Mouse (Mus musculus): ENCODE results near the gene Uncx. TPM values are rescaled to one million over a fixed set of nuclear protein-coding genes. Genes with fewer than 3 reads are reported as not detected.

Uncx gene
- polyA plus RNA-seq, 1 experiment from 2014 or later = not detected

GRCm38 (mm10) chr5:139592850-139593249, 49.6 kb downstream of the Uncx start:
- H3K4me1 ChIP-seq (replicated peaks; ENCODE audit: control insufficient read depth, insufficient read depth, low read length) = no peaks in the 10 kb centered on the region
- H3K27ac ChIP-seq (ENCODE audit: low read depth, low read length) = no peak overlapping the region
- peak; percentile 16; the same call in 1 of the 2 replicates for ATAC-seq
- no peak overlapping the region for H3K4me2 ChIP-seq (replicated peaks; ENCODE audit: low read depth)
- no peak for TF ChIP-seq CTCF (IDR thresholded peaks at IDR 0.05; ENCODE audit: low read depth)
- no peak overlapping the region for H3K9ac ChIP-seq (ENCODE audit: low read depth, low read length)
- H3K4me3 ChIP-seq (ENCODE audit: low read depth, low read length) = no peak overlapping the region
- no peaks in the 10 kb centered on the region for H3K36me3 ChIP-seq (ENCODE audit: control insufficient read depth, insufficient read depth)
- H3K9me3 ChIP-seq (ENCODE audit: control insufficient read depth) = no peaks in the 10 kb centered on the region
- WGBS = 56% methylated on average over 3 of the region's 3 CpGs
- H3K27me3 ChIP-seq (replicated peaks; ENCODE audit: control insufficient read depth, insufficient read depth, low read length) = peaks cover 36% of the 10 kb centered on the region

GRCm38 (mm10) chr5:139593746-139594145, 50.5 kb downstream of the Uncx start:
- Histone ChIP-seq H3K4me2 (replicated peaks; ENCODE audit: low read depth) (no peak overlapping the region), H3K4me3 (ENCODE audit: low read depth, low read length) (no peak overlapping the region), H3K4me1 (replicated peaks; ENCODE audit: control insufficient read depth, insufficient read depth, low read length) (no peaks in the 10 kb centered on the region), H3K9me3 (ENCODE audit: control insufficient read depth) (no peaks in the 10 kb centered on the region), H3K27ac (ENCODE audit: low read depth, low read length) (no peak overlapping the region), H3K36me3 (ENCODE audit: control insufficient read depth, insufficient read depth) (no peaks in the 10 kb centered on the region), H3K9ac (ENCODE audit: low read depth, low read length) (no peak overlapping the region), H3K27me3 (replicated peaks; ENCODE audit: control insufficient read depth, insufficient read depth, low read length) (peaks cover 45% of the 10 kb centered on the region)
- 16% methylated on average over 21 of the region's 21 CpGs for WGBS
- TF ChIP-seq CTCF (IDR thresholded peaks at IDR 0.05; ENCODE audit: low read depth) = no peak
- ATAC-seq = no peak

GRCm38 (mm10) chr5:139595001-139595400, 51.7 kb downstream of the Uncx start:
- H3K9ac ChIP-seq (ENCODE audit: low read depth, low read length) = no peak overlapping the region
- peaks cover 58% of the 10 kb centered on the region for H3K27me3 ChIP-seq (replicated peaks; ENCODE audit: control insufficient read depth, insufficient read depth, low read length)
- TF ChIP-seq CTCF (IDR thresholded peaks at IDR 0.05; ENCODE audit: low read depth) = no peak
- WGBS = 72% methylated on average over 14 of the region's 14 CpGs
- no peak for ATAC-seq
- H3K9me3 ChIP-seq (ENCODE audit: control insufficient read depth) = no peaks in the 10 kb centered on the region
- H3K4me3 ChIP-seq (ENCODE audit: low read depth, low read length) = no peak overlapping the region
- H3K36me3 ChIP-seq (ENCODE audit: control insufficient read depth, insufficient read depth) = no peaks in the 10 kb centered on the region
- no peak overlapping the region for H3K27ac ChIP-seq (ENCODE audit: low read depth, low read length)
- H3K4me2 ChIP-seq (replicated peaks; ENCODE audit: low read depth) = no peak overlapping the region
- 0 out of 2 replicates have a peak, but pooled peaks cover 2% of the 10 kb centered on the region for H3K4me1 ChIP-seq (replicated peaks; ENCODE audit: control insufficient read depth, insufficient read depth, low read length)

Other genes starting within 250 kb of the Uncx start
- 33.4 and 33.8 TPM in 2 replicates for gene Adap1, start 217.9 kb upstream of the Uncx start, polyA plus RNA-seq (2015; fragmentation: Nextera tagmentation; extraction: Ambion mirVana)
- 181 and 184 TPM in 2 replicates for gene Cox19, start 192.1 kb upstream of the Uncx start, polyA plus RNA-seq (2015; fragmentation: Nextera tagmentation; extraction: Ambion mirVana)
- 15.8 and 18.1 TPM in 2 replicates for gene Cyp2w1, start 190.9 kb upstream of the Uncx start, polyA plus RNA-seq (2015; fragmentation: Nextera tagmentation; extraction: Ambion mirVana)
- gene Gpr146, start 165.8 kb upstream of the Uncx start, polyA plus RNA-seq (2015; fragmentation: Nextera tagmentation; extraction: Ambion mirVana) = 2.5 and 2.6 TPM in 2 replicates
- gene C130050O18Rik, start 138.2 kb upstream of the Uncx start, polyA plus RNA-seq (2015; fragmentation: Nextera tagmentation; extraction: Ambion mirVana) = 0.76 and 1.4 TPM in 2 replicates
- gene Gper1, start 120.3 kb upstream of the Uncx start, polyA plus RNA-seq (2015; fragmentation: Nextera tagmentation; extraction: Ambion mirVana) = 1.1 and 1.3 TPM in 2 replicates
- gene 3110082I17Rik, start 83.0 kb upstream of the Uncx start, polyA plus RNA-seq (2015; fragmentation: Nextera tagmentation; extraction: Ambion mirVana) = 8.3 and 8.5 TPM in 2 replicates
- gene Zfand2a, start 58.9 kb upstream of the Uncx start, polyA plus RNA-seq (2015; fragmentation: Nextera tagmentation; extraction: Ambion mirVana) = 6.1 and 6.7 TPM in 2 replicates
- 12.8 and 13.0 TPM in 2 replicates for gene Micall2, start 192.8 kb downstream of the Uncx start, polyA plus RNA-seq (2015; fragmentation: Nextera tagmentation; extraction: Ambion mirVana)
- 9.9 and 12.7 TPM in 2 replicates for gene Ints1, start 232.2 kb downstream of the Uncx start, polyA plus RNA-seq (2015; fragmentation: Nextera tagmentation; extraction: Ambion mirVana)
- 23.1 and 25.5 TPM in 2 replicates for gene Mafk, start 248.0 kb downstream of the Uncx start, polyA plus RNA-seq (2015; fragmentation: Nextera tagmentation; extraction: Ambion mirVana)

Measured in intestine, postnatal 0 days (tissue).